Mouse (Mus musculus) adrenal gland, adult 18-20 months (tissue): ENCODE data around the gene Rnf222. TPM values are rescaled to one million over a fixed set of nuclear protein-coding genes. Genes with fewer than 3 reads are reported as not detected.
A peak's percentile ranks its signal among the peaks of the same experiment; 100 is the strongest.

ENCODE experiments used
- DNase-seq, 2 experiments: peaks; one replicate each; pipeline ENCODE4 v3.0.0; 2021 to 2022; ENCODE audit warnings: low spot score in 2 of 2
- total RNA-seq, 2 experiments: library from RNA; stranded (reverse); gene quantifications; 1 replicate in 1 of 2; 2 replicates in 1 of 2; pipeline ENCODE4 v1.2.3; 2021

The Rnf222 gene
- total RNA-seq, 2 experiments from 2014 or later, result not detected

- no peak for DNase-seq
Measured at GRCm38 (mm10) chr11:68888653-68889052, 300 bp downstream of the Rnf222 start.

GRCm38 (mm10) chr11:68890625-68891024, 2.3 kb downstream of the Rnf222 start:
- no peak for DNase-seq

GRCm38 (mm10) chr11:68891823-68892222, 3.5 kb downstream of the Rnf222 start:
- DNase-seq, result no peak

GRCm38 (mm10) chr11:68892233-68892832, 4.0 kb downstream of the Rnf222 start:
- no peak for DNase-seq

- DNase-seq, result no peak
Measured at GRCm38 (mm10) chr11:68893911-68894464, 5.6 kb downstream of the Rnf222 start.

- DNase-seq, result no peak
Measured at GRCm38 (mm10) chr11:68896247-68896646, 7.9 kb downstream of the Rnf222 start.

GRCm38 (mm10) chr11:68897120-68897519, 8.8 kb downstream of the Rnf222 start:
- no peak for DNase-seq

GRCm38 (mm10) chr11:68897838-68898237, 9.5 kb downstream of the Rnf222 start:
- DNase-seq, result no peak

- DNase-seq, result no peak
Measured at GRCm38 (mm10) chr11:68898790-68899189, 10.4 kb downstream of the Rnf222 start.

- no peak for DNase-seq
Measured at GRCm38 (mm10) chr11:68899815-68900214, 11.5 kb downstream of the Rnf222 start.

- DNase-seq, result no peak
Measured at GRCm38 (mm10) chr11:68900519-68901350, 12.4 kb downstream of the Rnf222 start.

GRCm38 (mm10) chr11:68901351-68902046, 13.1 kb downstream of the Rnf222 start, which contains the start of gene Rpl26:
Gene Rpl26, plus strand, starts transcription at chr11:68901583.
- peak; percentile 99 for DNase-seq

- no peak for DNase-seq
Measured at GRCm38 (mm10) chr11:68902047-68902364, 13.7 kb downstream of the Rnf222 start.

GRCm38 (mm10) chr11:68902367-68902766, 14.0 kb downstream of the Rnf222 start:
- no peak for DNase-seq

GRCm38 (mm10) chr11:68902823-68903222, 14.5 kb downstream of the Rnf222 start:
- no peak for DNase-seq

GRCm38 (mm10) chr11:68903775-68904174, 15.4 kb downstream of the Rnf222 start:
- DNase-seq, result no peak

- DNase-seq, result peak; percentile 66 to 67
Measured at GRCm38 (mm10) chr11:68904375-68905137, 16.2 kb downstream of the Rnf222 start.

- DNase-seq, result no peak
Measured at GRCm38 (mm10) chr11:68905138-68905531, 16.8 kb downstream of the Rnf222 start.

- DNase-seq, result no peak
Measured at GRCm38 (mm10) chr11:68905665-68906460, 17.5 kb downstream of the Rnf222 start.

- no peak for DNase-seq
Measured at GRCm38 (mm10) chr11:68906461-68906790, 18.1 kb downstream of the Rnf222 start.
